Mouse (Mus musculus) urinary bladder, postnatal 10 days (tissue): ENCODE data around the gene Mgat4a.

Source experiments
- DNase-seq: peaks from one replicate; pipeline ENCODE4 v3.0.0; 2022; ENCODE audit warnings: low spot score

Gene Mgat4a

GRCm38 (mm10) chr1:37540810-37541658 lies at the start of gene Mgat4a:
Gene Mgat4a (minus strand): TSS chr1:37541016.
- peak; percentile 62 for DNase-seq

GRCm38 (mm10) chr1:37585809-37586480 lies 45.1 kb upstream of the Mgat4a start:
- DNase-seq, result no peak

GRCm38 (mm10) chr1:37583795-37584464 lies 43.1 kb upstream of the Mgat4a start:
- DNase-seq, result no peak

GRCm38 (mm10) chr1:37583167-37583566 lies 42.4 kb upstream of the Mgat4a start:
- DNase-seq, result no peak

- no peak for DNase-seq
These were observed 38.9 kb upstream of the Mgat4a start for GRCm38 (mm10) chr1:37579686-37580085.

GRCm38 (mm10) chr1:37572528-37573272 lies 31.9 kb upstream of the Mgat4a start:
- no peak for DNase-seq

- no peak for DNase-seq
These were observed 27.6 kb upstream of the Mgat4a start for GRCm38 (mm10) chr1:37568379-37568778.

- DNase-seq, result no peak
These were observed 25.9 kb upstream of the Mgat4a start for GRCm38 (mm10) chr1:37566754-37567153.

- DNase-seq, result no peak
These were observed 25.5 kb upstream of the Mgat4a start for GRCm38 (mm10) chr1:37566344-37566743.

GRCm38 (mm10) chr1:37565396-37565795 lies 24.6 kb upstream of the Mgat4a start:
- DNase-seq, result no peak

GRCm38 (mm10) chr1:37561955-37562354 lies 21.1 kb upstream of the Mgat4a start:
- DNase-seq, result no peak

GRCm38 (mm10) chr1:37560356-37560755 lies 19.5 kb upstream of the Mgat4a start:
- no peak for DNase-seq

GRCm38 (mm10) chr1:37551986-37552385 lies 11.2 kb upstream of the Mgat4a start:
- no peak for DNase-seq

- DNase-seq, result no peak
These were observed 8.7 kb upstream of the Mgat4a start for GRCm38 (mm10) chr1:37549501-37549900.

- no peak for DNase-seq
These were observed 5.7 kb upstream of the Mgat4a start for GRCm38 (mm10) chr1:37546398-37547051.

- no peak for DNase-seq
These were observed 3.4 kb upstream of the Mgat4a start for GRCm38 (mm10) chr1:37544251-37544650.

- DNase-seq, result no peak
These were observed 2.2 kb upstream of the Mgat4a start for GRCm38 (mm10) chr1:37543057-37543456.

GRCm38 (mm10) chr1:37539968-37540809 lies 627 bp downstream of the Mgat4a start:
- no peak for DNase-seq

- no peak for DNase-seq
These were observed 6.2 kb downstream of the Mgat4a start for GRCm38 (mm10) chr1:37534532-37535108.

- DNase-seq, result no peak
These were observed 7.6 kb downstream of the Mgat4a start for GRCm38 (mm10) chr1:37533181-37533580.
